Comparison of ENCODE assay signal across 16 mouse cellular contexts in genomic region chr19:24812861-24813293, GRCm38 (mm10). TPM values are rescaled to one million over a fixed set of nuclear protein-coding genes. Genes with fewer than 3 reads are reported as not detected.
DNase-seq lines count a peak whose midpoint lies in the region; ATAC-seq and TF ChIP-seq lines count a peak whose summit lies in the region.
"Had no signal": no experiment of that assay in that cellular context is flagged by ENCODE, and none has a peak within 500 bp of the region (broad histone marks: within the 10 kb centered on the region; RNA-seq: fewer than 3 reads in every experiment).

No protein-coding gene starts in this region.

- TF ChIP-seq CTCF in stomach, postnatal 0 days (IDR thresholded peaks at IDR 0.05; ENCODE audit: low read depth) = no peak

- 78% methylated on average over 8 of the region's 8 CpGs for WGBS in stomach, embryonic 16.5 days
- 68% methylated on average over 8 of the region's 8 CpGs for whole genome bisulfite sequencing in stomach, postnatal 0 days
- WGBS in hindbrain, embryonic 13.5 days = 20% methylated on average over 8 of the region's 8 CpGs
- WGBS in midbrain, embryonic 14.5 days = 6% methylated on average over 8 of the region's 8 CpGs

- H3K4me3 ChIP-seq in stomach, embryonic 16.5 days (replicated peaks; ENCODE audit: low read length) = no peak overlapping the region
- H3K4me3 ChIP-seq in stomach, postnatal 0 days (ENCODE audit: low read depth, low read length) = no peak overlapping the region
- no peak overlapping the region for H3K4me3 ChIP-seq in hindbrain, embryonic 13.5 days
- no peak overlapping the region for H3K4me3 ChIP-seq in midbrain, embryonic 14.5 days (replicated peaks; ENCODE audit: low read depth, low read length)
- H3K4me3 ChIP-seq: limb, embryonic 13.5 days had no signal

- no peak for ATAC-seq in stomach, embryonic 16.5 days (ENCODE audit: insufficient read depth, low FRiP score)
- ATAC-seq in stomach, postnatal 0 days (ENCODE audit: low FRiP score, low TSS enrichment) = no peak
- peak; percentile 81; the same call in 1 of the 2 replicates for ATAC-seq in hindbrain, embryonic 13.5 days (ENCODE audit: low FRiP score)
- peak; percentile 88; the same call in 1 of the 2 replicates for ATAC-seq in midbrain, embryonic 14.5 days (ENCODE audit: low FRiP score, low TSS enrichment)
- ATAC-seq: liver, postnatal 0 days had no signal

- peak overlapping the region; percentile 10; the same call in 1 of the 2 replicates for H3K27ac ChIP-seq in stomach, embryonic 16.5 days (ENCODE audit: low read length)
- no peak overlapping the region for H3K27ac ChIP-seq in stomach, postnatal 0 days (replicated peaks)
- no peak overlapping the region for H3K27ac ChIP-seq in hindbrain, embryonic 13.5 days
- H3K27ac ChIP-seq in midbrain, embryonic 14.5 days (replicated peaks; ENCODE audit: low read depth, low read length) = no peak overlapping the region
- H3K27ac ChIP-seq: limb, embryonic 13.5 days had no signal

- peaks cover 5% of the 10 kb centered on the region; the same call in 1 of the 2 replicates for H3K4me1 ChIP-seq in stomach, embryonic 16.5 days (ENCODE audit: control insufficient read depth, insufficient read depth, low read length)
- no peaks in the 10 kb centered on the region for H3K4me1 ChIP-seq in stomach, postnatal 0 days (replicated peaks; ENCODE audit: control insufficient read depth, insufficient read depth)
- peaks cover 13% of the 10 kb centered on the region; the same call in 1 of the 2 replicates for H3K4me1 ChIP-seq in hindbrain, embryonic 13.5 days (replicated peaks)
- H3K4me1 ChIP-seq in midbrain, embryonic 14.5 days (ENCODE audit: control insufficient read depth, insufficient read depth, low read length) = peaks cover 11% of the 10 kb centered on the region; the same call in 1 of the 2 replicates

- no peak overlapping the region for H3K4me2 ChIP-seq in stomach, embryonic 16.5 days (ENCODE audit: low read depth, low read length)
- H3K4me2 ChIP-seq in stomach, postnatal 0 days (replicated peaks; ENCODE audit: low read depth) = no peak overlapping the region
- no peak overlapping the region for H3K4me2 ChIP-seq in hindbrain, embryonic 13.5 days
- H3K4me2 ChIP-seq in midbrain, embryonic 14.5 days (ENCODE audit: low read length) = 0 out of 2 replicates have a peak overlapping the region, but pooled peaks have one; percentile 12
- H3K4me2 ChIP-seq: limb, embryonic 13.5 days had no signal

- H3K9me3 ChIP-seq in stomach, embryonic 16.5 days (replicated peaks; ENCODE audit: control insufficient read depth, low read length) = no peaks in the 10 kb centered on the region
- H3K9me3 ChIP-seq in stomach, postnatal 0 days (ENCODE audit: control insufficient read depth, low read length) = no peaks in the 10 kb centered on the region
- no peaks in the 10 kb centered on the region for H3K9me3 ChIP-seq in hindbrain, embryonic 13.5 days
- no peaks in the 10 kb centered on the region for H3K9me3 ChIP-seq in midbrain, embryonic 14.5 days (ENCODE audit: control insufficient read depth, low read length)
- H3K9me3 ChIP-seq: G1E had no signal

- no peaks in the 10 kb centered on the region for H3K36me3 ChIP-seq in stomach, embryonic 16.5 days (ENCODE audit: control insufficient read depth, insufficient read depth, low read length)
- H3K36me3 ChIP-seq in stomach, postnatal 0 days (ENCODE audit: control insufficient read depth, insufficient read depth, low read length) = peaks cover 2% of the 10 kb centered on the region; the same call in 1 of the 2 replicates
- no peaks in the 10 kb centered on the region for H3K36me3 ChIP-seq in hindbrain, embryonic 13.5 days
- no peaks in the 10 kb centered on the region for H3K36me3 ChIP-seq in midbrain, embryonic 14.5 days (ENCODE audit: control insufficient read depth, insufficient read depth, low read length)
- H3K36me3 ChIP-seq: G1E; limb, embryonic 13.5 days had no signal

- no peak overlapping the region for H3K9ac ChIP-seq in stomach, embryonic 16.5 days (ENCODE audit: low read length)
- H3K9ac ChIP-seq in stomach, postnatal 0 days (ENCODE audit: low read length) = no peak overlapping the region
- no peak overlapping the region for H3K9ac ChIP-seq in hindbrain, embryonic 13.5 days
- H3K9ac ChIP-seq in midbrain, embryonic 14.5 days (replicated peaks; ENCODE audit: low read length) = no peak overlapping the region
- H3K9ac ChIP-seq: limb, embryonic 13.5 days; liver, postnatal 0 days had no signal

- H3K27me3 ChIP-seq in stomach, embryonic 16.5 days (ENCODE audit: control insufficient read depth, insufficient read depth, low read length) = no peaks in the 10 kb centered on the region
- no peaks in the 10 kb centered on the region for H3K27me3 ChIP-seq in stomach, postnatal 0 days (ENCODE audit: control insufficient read depth, insufficient read depth, low read length)
- peaks cover 84% of the 10 kb centered on the region for H3K27me3 ChIP-seq in hindbrain, embryonic 13.5 days
- peaks cover 16% of the 10 kb centered on the region; the same call in 1 of the 2 replicates for H3K27me3 ChIP-seq in midbrain, embryonic 14.5 days (ENCODE audit: control insufficient read depth, insufficient read depth, low read length)
- H3K27me3 ChIP-seq: limb, embryonic 13.5 days had no signal

- TF ChIP-seq EP300 in stomach, postnatal 0 days (optimal IDR thresholded peaks at IDR 0.05) = no peak

- no peak for DNase-seq in stomach, postnatal 0 days (ENCODE audit: low spot score)
- DNase-seq in midbrain, embryonic 14.5 days = peak; percentile 78
- DNase-seq in kidney, postnatal 36 days = no peak
- DNase-seq in right cerebral cortex, adult 2 months (ENCODE audit: low spot score in 2 of 2) = no peak
- DNase-seq in kidney, postnatal 10 days = no peak
- no peak for DNase-seq in ovary, postnatal 36 days (ENCODE audit: low spot score)
- DNase-seq: cerebellum, postnatal 10 days; heart, postnatal 36 days; kidney, adult 18-20 months; liver, postnatal 0 days; lung, postnatal 36 days; right cerebral cortex, adult 18-20 months had no signal

RNA-seq across cellular contexts. Expression of gene Pgm5, which starts 48.8 kb away (rescaled TPM):
- 7.3 and 10.5 TPM in 2 replicates for polyA plus RNA-seq in stomach, embryonic 16.5 days (2015; fragmentation: Nextera tagmentation; extraction: Ambion mirVana)
- polyA plus RNA-seq in stomach, postnatal 0 days (2015; fragmentation: Nextera tagmentation; extraction: Ambion mirVana) = 5.5 and 6.3 TPM in 2 replicates
- polyA plus RNA-seq in hindbrain, embryonic 13.5 days (2015; fragmentation: Nextera tagmentation; extraction: Ambion mirVana) = 0.65 and 1.4 TPM in 2 replicates
- 0.91 and 1.3 TPM in 2 replicates for polyA plus RNA-seq in midbrain, embryonic 14.5 days (2014; fragmentation: Nextera tagmentation; extraction: Ambion mirVana)
- polyA plus RNA-seq: G1E had no signal

Comparison
In these comparisons a context has a peak if more than half of its experiments do, and no peak if none do; other contexts are left out.
1. ATAC-seq: peak in hindbrain, embryonic 13.5 days (single experiment) and midbrain, embryonic 14.5 days (single experiment); none in stomach, embryonic 16.5 days (single experiment) and stomach, postnatal 0 days (single experiment).